Comparison of ENCODE assay signal across 8 mouse cellular contexts in genomic region chr5:123345853-123346654, GRCm38 (mm10). TPM values are rescaled to one million over a fixed set of nuclear protein-coding genes. Genes with fewer than 3 reads are reported as not detected.
DNase-seq lines count a peak whose midpoint lies in the region; ATAC-seq lines count a peak whose summit lies in the region.

No protein-coding gene starts in this region.

- H3K4me3 ChIP-seq in heart, embryonic 14.5 days (ENCODE audit: control insufficient read depth in 1 of 2, insufficient read depth in 1 of 2, low read depth in 1 of 2, low read length in 2 of 2) = peak overlapping the region; percentile 91 to 99
- peak overlapping the region; percentile 85 for H3K4me3 ChIP-seq in liver, embryonic 16.5 days (ENCODE audit: low read depth, low read length)
- H3K4me3 ChIP-seq in neural tube, embryonic 14.5 days (ENCODE audit: low read depth, low read length) = peak overlapping the region; percentile 88

- 0 out of 2 replicates have a peak, but pooled peaks have one; percentile 7 for ATAC-seq in erythroid progenitor cell, adult 5-6 weeks (replicated peaks; ENCODE audit: low FRiP score, poor library complexity, severe bottlenecking)
- ATAC-seq in heart, embryonic 14.5 days (ENCODE audit: insufficient number of reproducible peaks, insufficient read depth, low FRiP score, low read depth) = peak; percentile 6; the same call in 1 of the 2 replicates
- peak; percentile 31; the same call in 1 of the 2 replicates for ATAC-seq in liver, embryonic 16.5 days (ENCODE audit: low read depth)
- ATAC-seq in neural tube, embryonic 14.5 days (ENCODE audit: low read depth) = peak; percentile 21; the same call in 1 of the 2 replicates

- peak; percentile 63 for DNase-seq in B cell, adult 2 months
- DNase-seq in adrenal gland, postnatal 36 days = peak; percentile 62 to 74
- peak; percentile 81 for DNase-seq in kidney, postnatal 10 days
- DNase-seq in thymus, adult 18-20 months = peak; percentile 58 to 60

- 3% methylated on average over 22 of the region's 22 CpGs for WGBS in heart, embryonic 14.5 days
- WGBS in liver, embryonic 16.5 days (ENCODE audit: insufficient replicate concordance) = 3% methylated on average over 22 of the region's 22 CpGs
- WGBS in neural tube, embryonic 14.5 days = 2% methylated on average over 21 of the region's 22 CpGs

- H3K4me1 ChIP-seq in heart, embryonic 14.5 days (ENCODE audit: control insufficient read depth in 2 of 2, insufficient read depth in 2 of 2, low read length in 2 of 2) = peaks cover 23 to 39% of the 10 kb centered on the region in 2 experiments
- H3K4me1 ChIP-seq in liver, embryonic 16.5 days (ENCODE audit: control insufficient read depth, low read depth, low read length) = peaks cover 15% of the 10 kb centered on the region
- peaks cover 24% of the 10 kb centered on the region for H3K4me1 ChIP-seq in neural tube, embryonic 14.5 days (ENCODE audit: control insufficient read depth, insufficient read depth, low read length)

- peak overlapping the region; percentile 98 to 99 for H3K27ac ChIP-seq in heart, embryonic 14.5 days (replicated peaks in 1 of 2; ENCODE audit: control insufficient read depth in 1 of 2, insufficient read depth in 1 of 2, low read depth in 2 of 2, low read length in 2 of 2)
- H3K27ac ChIP-seq in liver, embryonic 16.5 days (ENCODE audit: low read length) = peak overlapping the region; percentile 78
- peak overlapping the region; percentile 98 for H3K27ac ChIP-seq in neural tube, embryonic 14.5 days (ENCODE audit: low read depth, low read length)

- H3K36me3 ChIP-seq in heart, embryonic 14.5 days (ENCODE audit: control insufficient read depth, insufficient read depth, low read length) = no peaks in the 10 kb centered on the region
- no peaks in the 10 kb centered on the region for H3K36me3 ChIP-seq in liver, embryonic 16.5 days (ENCODE audit: control insufficient read depth, insufficient read depth)
- H3K36me3 ChIP-seq in neural tube, embryonic 14.5 days (ENCODE audit: control insufficient read depth, insufficient read depth, low read length) = no peaks in the 10 kb centered on the region

- H3K27me3 ChIP-seq in heart, embryonic 14.5 days (ENCODE audit: control insufficient read depth, insufficient read depth, low read length) = no peaks in the 10 kb centered on the region
- H3K27me3 ChIP-seq in liver, embryonic 16.5 days (ENCODE audit: control insufficient read depth, insufficient read depth, low read depth, low read length) = no peaks in the 10 kb centered on the region
- H3K27me3 ChIP-seq in neural tube, embryonic 14.5 days (ENCODE audit: control insufficient read depth, insufficient read depth, low read length) = no peaks in the 10 kb centered on the region

- no peaks in the 10 kb centered on the region for H3K9me3 ChIP-seq in heart, embryonic 14.5 days (ENCODE audit: control insufficient read depth, low read length)
- no peaks in the 10 kb centered on the region for H3K9me3 ChIP-seq in liver, embryonic 16.5 days (replicated peaks; ENCODE audit: control insufficient read depth, low read length)
- no peaks in the 10 kb centered on the region for H3K9me3 ChIP-seq in neural tube, embryonic 14.5 days (ENCODE audit: control insufficient read depth, low read length)

- peak overlapping the region; percentile 96 for H3K9ac ChIP-seq in heart, embryonic 14.5 days (ENCODE audit: low read length)
- H3K9ac ChIP-seq in liver, embryonic 16.5 days (ENCODE audit: low read depth, low read length) = peak overlapping the region; percentile 84
- H3K9ac ChIP-seq in neural tube, embryonic 14.5 days (replicated peaks; ENCODE audit: low read depth, low read length) = peak overlapping the region; percentile 85

- peak overlapping the region; percentile 92 for H3K4me2 ChIP-seq in heart, embryonic 14.5 days (ENCODE audit: low read length)
- peak overlapping the region; percentile 94 for H3K4me2 ChIP-seq in liver, embryonic 16.5 days (ENCODE audit: low read depth, low read length)
- H3K4me2 ChIP-seq in neural tube, embryonic 14.5 days (ENCODE audit: low read depth, low read length) = peak overlapping the region; percentile 90

RNA-seq across cellular contexts. Expression of gene Bcl7a, which starts 2.4 kb away (rescaled TPM):
- 10 to 100 TPM in 1 of 2 experiments, 1 to 10 TPM in 1; 7.0 to 10.1 TPM for total RNA-seq in adrenal gland, postnatal 36 days (2021)
- total RNA-seq in erythroid progenitor cell, adult 5-6 weeks (2015; ENCODE audit: low replicate concordance) = 15.1 and 18.0 TPM in 2 replicates
- total RNA-seq in erythroid progenitor cell, adult 5-6 weeks (2017; ENCODE audit: low replicate concordance) = 8.7 and 11.3 TPM in 2 replicates
- polyA plus RNA-seq in heart, embryonic 14.5 days (2014; fragmentation: Nextera tagmentation; extraction: Ambion mirVana) = 12.1 and 12.8 TPM in 2 replicates
- 5.5 and 6.0 TPM in 2 replicates for polyA plus RNA-seq in liver, embryonic 16.5 days (2015; fragmentation: Nextera tagmentation; extraction: Ambion mirVana)
- polyA plus RNA-seq in neural tube, embryonic 14.5 days (2014; fragmentation: Nextera tagmentation; extraction: Ambion mirVana) = 38.7 and 40.8 TPM in 2 replicates

RNA-seq across cellular contexts. Expression of gene Mlxip, which starts 48.5 kb away (rescaled TPM):
- 10 to 100 TPM; 22.7 to 25.9 TPM for total RNA-seq in adrenal gland, postnatal 36 days (2021)
- 11.3 and 13.3 TPM in 2 replicates for total RNA-seq in erythroid progenitor cell, adult 5-6 weeks (2015; ENCODE audit: low replicate concordance)
- total RNA-seq in erythroid progenitor cell, adult 5-6 weeks (2017; ENCODE audit: low replicate concordance) = 2.0 and 2.8 TPM in 2 replicates
- 12.6 and 13.6 TPM in 2 replicates for polyA plus RNA-seq in heart, embryonic 14.5 days (2014; fragmentation: Nextera tagmentation; extraction: Ambion mirVana)
- polyA plus RNA-seq in liver, embryonic 16.5 days (2015; fragmentation: Nextera tagmentation; extraction: Ambion mirVana) = 3.6 and 3.9 TPM in 2 replicates
- 24.4 and 26.7 TPM in 2 replicates for polyA plus RNA-seq in neural tube, embryonic 14.5 days (2014; fragmentation: Nextera tagmentation; extraction: Ambion mirVana)

Comparison
In these comparisons a context has a peak if more than half of its experiments do, and no peak if none do; other contexts are left out.
1. Peak in every context shown above with its lines: DNase-seq, ATAC-seq, H3K4me3 ChIP-seq and H3K27ac ChIP-seq.